Mouse (Mus musculus) mouse trophoblast stem cell (cell line): ENCODE data around the gene Tnfaip3.

Experiments used
- in situ Hi-C, 2 experiments: fragments of 300-500 bp; cut with MseI, MboI; formaldehyde crosslinking; loops; 2 replicates in 1 of 2; 3 replicates in 1 of 2; pipeline ENCODE4 v1.15.1; 2025

The Tnfaip3 gene

GRCm38 (mm10) chr10:19015257-19015862 lies at the start of gene Tnfaip3:
Tnfaip3 (minus strand) TSS chr10:19015657.
- in situ Hi-C loops: loop anchor here (10.0 kb wide), 2 partner anchors 149 to 169 kb away; no protein-coding TSS in a partner anchor

GRCm38 (mm10) chr10:19064651-19065601 lies 49.5 kb upstream of the Tnfaip3 start:
- in situ Hi-C loops: no loop called here

GRCm38 (mm10) chr10:19063670-19064069 lies 48.2 kb upstream of the Tnfaip3 start:
- in situ Hi-C loops: no loop called here

GRCm38 (mm10) chr10:19063208-19063607 lies 47.8 kb upstream of the Tnfaip3 start:
- in situ Hi-C loops: no loop called here

- in situ Hi-C loops: no loop called here
Observed at GRCm38 (mm10) chr10:19062098-19062905, 46.8 kb upstream of the Tnfaip3 start.

- in situ Hi-C loops: no loop called here
Observed at GRCm38 (mm10) chr10:19061201-19061600, 45.7 kb upstream of the Tnfaip3 start.

- in situ Hi-C loops: no loop called here
Observed at GRCm38 (mm10) chr10:19053524-19053923, 38.1 kb upstream of the Tnfaip3 start.

- in situ Hi-C loops: no loop called here
Observed at GRCm38 (mm10) chr10:19045986-19046385, 30.5 kb upstream of the Tnfaip3 start.

- in situ Hi-C loops: no loop called here
Observed at GRCm38 (mm10) chr10:19044765-19045516, 29.5 kb upstream of the Tnfaip3 start.

- in situ Hi-C loops: no loop called here
Observed at GRCm38 (mm10) chr10:19043529-19044262, 28.2 kb upstream of the Tnfaip3 start.

GRCm38 (mm10) chr10:19040147-19040546 lies 24.7 kb upstream of the Tnfaip3 start:
- in situ Hi-C loops: no loop called here

GRCm38 (mm10) chr10:19034764-19035163 lies 19.3 kb upstream of the Tnfaip3 start:
- in situ Hi-C loops: no loop called here

- in situ Hi-C loops: no loop called here
Observed at GRCm38 (mm10) chr10:19033696-19034095, 18.2 kb upstream of the Tnfaip3 start.

GRCm38 (mm10) chr10:19031875-19032274 lies 16.4 kb upstream of the Tnfaip3 start:
- in situ Hi-C loops: no loop called here

- in situ Hi-C loops: no loop called here
Observed at GRCm38 (mm10) chr10:19030628-19031027, 15.2 kb upstream of the Tnfaip3 start.

GRCm38 (mm10) chr10:19026710-19027109 lies 11.3 kb upstream of the Tnfaip3 start:
- in situ Hi-C loops: no loop called here

- in situ Hi-C loops: no loop called here
Observed at GRCm38 (mm10) chr10:19024353-19024752, 8.9 kb upstream of the Tnfaip3 start.

GRCm38 (mm10) chr10:19023622-19024326 lies 8.3 kb upstream of the Tnfaip3 start:
- in situ Hi-C loops: no loop called here

- in situ Hi-C loops: no loop called here
Observed at GRCm38 (mm10) chr10:19022272-19022671, 6.8 kb upstream of the Tnfaip3 start.
